Mouse (Mus musculus): ENCODE data around the gene Wrap53. TPM values are rescaled to one million over a fixed set of nuclear protein-coding genes. Genes with fewer than 3 reads are reported as not detected.

Wrap53 gene
- polyA plus RNA-seq, 1 experiment from 2014 or later = 19.6 TPM

GRCm38 (mm10) chr11:69581814-69582213 is 1.8 kb upstream of the Wrap53 start:
- Histone ChIP-seq H3K27ac (replicated peaks) (peak overlapping the region; percentile 94), H3K36me3 (no peaks in the 10 kb centered on the region), H3K4me3 (peak overlapping the region; percentile 63), H3K27me3 (no peaks in the 10 kb centered on the region), H3K9me3 (no peaks in the 10 kb centered on the region), H3K4me1 (replicated peaks) (peaks cover 37% of the 10 kb centered on the region), H3K9ac (peak overlapping the region; percentile 64), H3K4me2 (peak overlapping the region; percentile 85)
- no peak for ATAC-seq (ENCODE audit: low FRiP score, low read depth)
- under 1% methylated on average over 8 of the region's 8 CpGs for WGBS

- peak overlapping the region; percentile 64 for H3K9ac ChIP-seq
- peak overlapping the region; percentile 94 for H3K27ac ChIP-seq (replicated peaks)
- H3K4me2 ChIP-seq = peak overlapping the region; percentile 85
- peak overlapping the region; percentile 63 for H3K4me3 ChIP-seq
- H3K4me1 ChIP-seq (replicated peaks) = peaks cover 39% of the 10 kb centered on the region
- peak; percentile 80 for ATAC-seq (ENCODE audit: low FRiP score, low read depth)
- 0 out of 2 replicates have a peak, but pooled peaks cover under 1% of the 10 kb centered on the region for H3K36me3 ChIP-seq
- H3K9me3 ChIP-seq = no peaks in the 10 kb centered on the region
- no peaks in the 10 kb centered on the region for H3K27me3 ChIP-seq
- under 1% methylated on average over 36 of the region's 36 CpGs for WGBS
These were observed 1.2 kb upstream of the Wrap53 start for GRCm38 (mm10) chr11:69581147-69581688.

GRCm38 (mm10) chr11:69580572-69581146 is 604 bp upstream of the Wrap53 start:
- H3K4me3 ChIP-seq = peak overlapping the region; percentile 63
- under 1% methylated on average over 25 of the region's 25 CpGs for WGBS
- H3K27me3 ChIP-seq = no peaks in the 10 kb centered on the region
- peak overlapping the region; percentile 64 for H3K9ac ChIP-seq
- 0 out of 2 replicates have a peak, but pooled peaks cover 2% of the 10 kb centered on the region for H3K36me3 ChIP-seq
- no peaks in the 10 kb centered on the region for H3K9me3 ChIP-seq
- peak overlapping the region; percentile 85 for H3K4me2 ChIP-seq
- peaks cover 43% of the 10 kb centered on the region for H3K4me1 ChIP-seq (replicated peaks)
- peak; percentile 32; the same call in 1 of the 2 replicates for ATAC-seq (ENCODE audit: low FRiP score, low read depth)
- H3K27ac ChIP-seq (replicated peaks) = peak overlapping the region; percentile 94

GRCm38 (mm10) chr11:69579128-69580017 is 682 bp downstream of the Wrap53 start:
- H3K27me3 ChIP-seq = no peaks in the 10 kb centered on the region
- H3K4me1 ChIP-seq (replicated peaks) = peaks cover 48% of the 10 kb centered on the region
- ATAC-seq (ENCODE audit: low FRiP score, low read depth) = peak; percentile 89
- no peaks in the 10 kb centered on the region for H3K9me3 ChIP-seq
- H3K4me2 ChIP-seq = peak overlapping the region; percentile 85
- 1% methylated on average over 39 of the region's 39 CpGs for WGBS
- H3K9ac ChIP-seq = peak overlapping the region; percentile 75
- 0 out of 2 replicates have a peak, but pooled peaks cover 5% of the 10 kb centered on the region for H3K36me3 ChIP-seq
- H3K4me3 ChIP-seq = peak overlapping the region; percentile 63
- peak overlapping the region; percentile 94 for H3K27ac ChIP-seq (replicated peaks)

GRCm38 (mm10) chr11:69578301-69578700 is 1.8 kb downstream of the Wrap53 start:
- no peak for ATAC-seq (ENCODE audit: low FRiP score, low read depth)
- Histone ChIP-seq H3K36me3 (0 out of 2 replicates have a peak, but pooled peaks cover 5% of the 10 kb centered on the region), H3K27ac (replicated peaks) (no peak overlapping the region), H3K4me1 (replicated peaks) (peaks cover 48% of the 10 kb centered on the region), H3K9ac (peak overlapping the region; percentile 75), H3K9me3 (no peaks in the 10 kb centered on the region), H3K4me2 (peak overlapping the region; percentile 85), H3K4me3 (peak overlapping the region; percentile 63), H3K27me3 (no peaks in the 10 kb centered on the region)
- WGBS = 17% methylated on average over 15 of the region's 15 CpGs

GRCm38 (mm10) chr11:69576307-69576706 is 3.7 kb downstream of the Wrap53 start:
- ATAC-seq (ENCODE audit: low FRiP score, low read depth) = no peak
- Histone ChIP-seq H3K4me3 (no peak overlapping the region), H3K9me3 (no peaks in the 10 kb centered on the region), H3K27me3 (no peaks in the 10 kb centered on the region), H3K27ac (replicated peaks) (no peak overlapping the region), H3K4me2 (no peak overlapping the region), H3K36me3 (0 out of 2 replicates have a peak, but pooled peaks cover 5% of the 10 kb centered on the region), H3K4me1 (replicated peaks) (peaks cover 36% of the 10 kb centered on the region), H3K9ac (no peak overlapping the region; the same call in 1 of the 2 replicates)
- WGBS = 79% methylated on average over 5 of the region's 5 CpGs

- H3K36me3 ChIP-seq = 0 out of 2 replicates have a peak, but pooled peaks cover 8% of the 10 kb centered on the region
- no peak overlapping the region for H3K9ac ChIP-seq
- WGBS = 61% methylated on average over 3 of the region's 3 CpGs
- H3K4me3 ChIP-seq = no peak overlapping the region
- peaks cover 36% of the 10 kb centered on the region for H3K4me1 ChIP-seq (replicated peaks)
- H3K27me3 ChIP-seq = no peaks in the 10 kb centered on the region
- no peaks in the 10 kb centered on the region for H3K9me3 ChIP-seq
- no peak for ATAC-seq (ENCODE audit: low FRiP score, low read depth)
- no peak overlapping the region for H3K27ac ChIP-seq (replicated peaks)
- H3K4me2 ChIP-seq = no peak overlapping the region
These were observed 4.8 kb downstream of the Wrap53 start for GRCm38 (mm10) chr11:69575220-69575619.

GRCm38 (mm10) chr11:69565131-69565530 is 14.9 kb downstream of the Wrap53 start:
- no peak overlapping the region for H3K9ac ChIP-seq
- no peak overlapping the region for H3K27ac ChIP-seq (replicated peaks)
- peaks cover 11% of the 10 kb centered on the region for H3K36me3 ChIP-seq
- ATAC-seq (ENCODE audit: low FRiP score, low read depth) = no peak
- no peak overlapping the region for H3K4me3 ChIP-seq
- H3K9me3 ChIP-seq = no peaks in the 10 kb centered on the region
- peaks cover 20% of the 10 kb centered on the region for H3K4me1 ChIP-seq (replicated peaks)
- WGBS = 83% methylated on average over 8 of the region's 8 CpGs
- no peak overlapping the region for H3K4me2 ChIP-seq
- no peaks in the 10 kb centered on the region for H3K27me3 ChIP-seq

- Histone ChIP-seq H3K27me3 (no peaks in the 10 kb centered on the region), H3K4me1 (replicated peaks) (peaks cover 22% of the 10 kb centered on the region), H3K36me3 (peaks cover 7% of the 10 kb centered on the region), H3K4me2 (no peak overlapping the region), H3K9ac (no peak overlapping the region), H3K9me3 (no peaks in the 10 kb centered on the region), H3K27ac (replicated peaks) (no peak overlapping the region), H3K4me3 (no peak overlapping the region)
- no peak for ATAC-seq (ENCODE audit: low FRiP score, low read depth)
- WGBS = 42% methylated on average over 3 of the region's 3 CpGs
These were observed 15.7 kb downstream of the Wrap53 start for GRCm38 (mm10) chr11:69564391-69564790.

- WGBS = 91% methylated on average over 13 of the region's 13 CpGs
- Histone ChIP-seq H3K27me3 (no peaks in the 10 kb centered on the region), H3K4me3 (no peak overlapping the region), H3K9me3 (no peaks in the 10 kb centered on the region), H3K9ac (no peak overlapping the region), H3K27ac (replicated peaks) (no peak overlapping the region), H3K4me1 (replicated peaks) (peaks cover 32% of the 10 kb centered on the region), H3K4me2 (no peak overlapping the region), H3K36me3 (peaks cover 7% of the 10 kb centered on the region)
- no peak for ATAC-seq (ENCODE audit: low FRiP score, low read depth)
These were observed 16.7 kb downstream of the Wrap53 start for GRCm38 (mm10) chr11:69563373-69563772.

GRCm38 (mm10) chr11:69560896-69561854 is 18.9 kb downstream of the Wrap53 start:
- H3K9me3 ChIP-seq = no peaks in the 10 kb centered on the region

More at GRCm38 (mm10) chr11:69560896-69561854, 18.9 kb downstream of the Wrap53 start:
- Histone ChIP-seq H3K36me3 (peaks cover 6% of the 10 kb centered on the region), H3K27ac (replicated peaks) (peak overlapping the region; percentile 85), H3K27me3 (no peaks in the 10 kb centered on the region), H3K4me1 (replicated peaks) (peaks cover 54% of the 10 kb centered on the region), H3K4me2 (peak overlapping the region; percentile 85), H3K9ac (peak overlapping the region; percentile 88; the same call in 1 of the 2 replicates), H3K4me3 (peak overlapping the region; percentile 87)
- ATAC-seq (ENCODE audit: low FRiP score, low read depth) = peak; percentile 57
- 15% methylated on average over 16 of the region's 16 CpGs for WGBS
